Mouse (Mus musculus): ENCODE results near the gene Ppp1r14d.

DNA sequence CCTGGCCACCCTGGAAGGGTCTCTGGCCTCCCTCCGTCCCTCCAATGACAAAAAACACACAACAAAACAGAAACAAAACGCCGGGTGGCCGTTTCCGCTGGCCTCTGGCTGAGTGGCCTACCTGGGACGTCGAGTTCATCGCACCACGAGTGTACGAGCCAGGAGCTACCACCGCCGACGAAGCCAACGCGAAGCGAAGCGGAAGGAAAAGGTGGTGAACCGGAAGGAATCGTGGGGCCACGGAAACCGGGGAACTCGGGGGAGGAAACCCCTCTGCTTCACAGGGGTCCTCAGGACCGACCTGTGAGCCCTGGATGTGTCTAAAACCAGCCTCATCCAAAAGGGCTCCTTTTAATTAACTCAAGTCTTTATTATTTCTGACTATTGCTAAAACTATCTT lies 48.1 kb upstream of the Ppp1r14d start:
- TF ChIP-seq CTCF (IDR thresholded peaks at IDR 0.05) (no peak), POLR2A (IDR thresholded peaks at IDR 0.05; ENCODE audit: insufficient read depth, low read depth, low read length) (no peak)

Data from heart, adult 2 months (tissue).